Mouse (Mus musculus) limb, embryonic 14.5 days (tissue): ENCODE results near the gene Arid4b. TPM values are rescaled to one million over a fixed set of nuclear protein-coding genes. Genes with fewer than 3 reads are reported as not detected.

Experiments used
- ATAC-seq: fragments of 200-750 bp; cut with Nextera tagmentation; 2 replicates; pipeline ENCODE4 v1.8.0; 2017; ENCODE audit warnings: low read depth, moderate number of reproducible peaks, moderate TSS enrichment; ENCODE audit not compliant: low FRiP score
- DNase-seq: peaks from one replicate; pipeline ENCODE4 v3.0.0-alpha.2; 2015; ENCODE audit warnings: low spot score
- H3K27ac ChIP-seq: fragments of 300-500 bp; sonication (generic); replicated peaks from 2 replicates; pipeline ENCODE4 v1.5.1; 2014; ENCODE audit warnings: low read depth, mild to moderate bottlenecking, low read length, moderate library complexity, mixed read lengths
- H3K27me3 ChIP-seq: fragments of 300-500 bp; sonication (generic); 2 replicates; pipeline ENCODE4 v1.6.1; 2014; ENCODE audit warnings: low read length, mixed read lengths; ENCODE audit not compliant: control insufficient read depth, insufficient read depth
- H3K36me3 ChIP-seq: fragments of 300-500 bp; sonication (generic); 2 replicates; pipeline ENCODE4 v1.6.1; 2014; ENCODE audit warnings: mild to moderate bottlenecking, low read length, moderate library complexity, mixed read lengths; ENCODE audit not compliant: control insufficient read depth, insufficient read depth
- H3K4me1 ChIP-seq: fragments of 300-500 bp; sonication (generic); 2 replicates; pipeline ENCODE4 v1.6.1; 2014; ENCODE audit warnings: antibody characterized with exemption, low read length, mixed read lengths; ENCODE audit not compliant: control insufficient read depth, insufficient read depth
- H3K4me2 ChIP-seq: fragments of 300-500 bp; sonication (generic); replicated peaks from 2 replicates; pipeline ENCODE4 v1.6.1; 2014; ENCODE audit warnings: low read depth, mild to moderate bottlenecking, low read length, moderate library complexity; ENCODE audit not compliant: severe bottlenecking
- H3K4me3 ChIP-seq: fragments of 300-500 bp; sonication (generic); replicated peaks from 2 replicates; pipeline ENCODE4 v1.5.1; 2014; ENCODE audit warnings: low read length
- H3K9ac ChIP-seq: fragments of 300-500 bp; sonication (generic); 2 replicates; pipeline ENCODE4 v1.6.1; 2014; ENCODE audit warnings: mild to moderate bottlenecking, low read depth, low read length, moderate library complexity; ENCODE audit not compliant: severe bottlenecking
- H3K9me3 ChIP-seq: fragments of 300-500 bp; sonication (generic); 2 replicates; pipeline ENCODE4 v1.6.1; 2016; ENCODE audit warnings: low read length; ENCODE audit not compliant: control insufficient read depth
- POLR2A ChIP-seq: fragments of 200-500 bp; IDR thresholded peaks from 2 replicates; pipeline ENCODE4 v1.8.0; 2012; ENCODE audit warnings: inconsistent platforms, mild to moderate bottlenecking, moderate library complexity, borderline replicate concordance; ENCODE audit not compliant: insufficient read depth, insufficient read length; ENCODE audit errors: extremely low read depth
- WGBS: fragments of 180-500 bp; shearing (Covaris S2); extraction: QIAGEN DNeasy Blood & Tissue Kit; methylation state at CpG from one replicate; pipeline ENCODE4 v1.1.7; 2014; 5-methylcytosine and 5-hydroxymethylcytosine counted together
- polyA plus RNA-seq, 2 experiments: library from polyadenylated mRNA; depleted of rRNA in 1 of 2; stranded (reverse) in 1 of 2; unstranded in 1 of 2; fragments of >200 nt; fragmentation: Nextera tagmentation in 1 of 2; extraction: Ambion mirVana in 1 of 2; gene quantifications; 2 replicates each; pipeline versions ENCODE4 v1.2.1 to v1.2.3; 2012 to 2014

The Arid4b gene
- polyA plus RNA-seq, 2 experiments, result 25.9 to 68.8 TPM

DNA sequence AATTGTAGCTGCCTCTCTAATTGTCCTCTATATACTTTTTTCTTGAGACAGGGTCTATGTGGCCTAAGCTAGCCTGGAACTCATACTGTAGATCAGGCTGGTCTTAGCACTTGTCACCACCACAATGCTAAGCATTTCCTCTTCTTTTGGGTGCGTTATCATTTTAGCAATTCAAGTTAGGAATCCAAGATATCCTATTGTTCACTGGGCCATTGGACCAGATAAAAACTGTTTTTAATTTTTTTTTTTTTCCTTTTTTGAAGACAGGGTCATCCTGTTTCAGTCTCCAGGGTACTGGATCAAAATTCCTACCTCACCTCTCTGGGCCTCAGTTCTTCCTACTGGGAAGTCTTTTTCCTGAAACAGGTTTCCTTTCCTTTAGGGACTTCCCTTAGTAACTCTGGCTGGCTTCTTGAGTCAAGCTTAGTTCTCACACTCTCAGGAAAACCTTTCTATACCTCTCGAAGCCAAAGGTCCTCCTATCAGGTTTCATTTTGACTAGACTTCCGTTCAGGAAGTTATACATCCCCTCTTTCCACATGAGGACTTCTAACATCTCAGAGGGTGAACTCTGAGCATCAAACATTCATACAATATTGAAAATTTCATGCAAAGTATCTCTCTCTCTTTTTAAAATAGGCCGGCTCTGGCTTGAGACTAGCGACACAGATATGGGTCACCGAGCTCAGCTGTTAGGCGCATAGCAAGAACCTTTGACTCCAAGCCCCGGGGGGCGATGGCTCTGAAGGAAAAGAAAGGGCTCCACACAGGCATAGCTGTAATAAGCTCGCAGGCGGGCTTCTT is 621 bp upstream of the Arid4b start:
- Histone ChIP-seq H3K36me3 (peaks cover 5% of the 10 kb centered on the region; the same call in 1 of the 2 replicates), H3K27ac (peak overlapping the region; percentile 92), H3K9ac (peak overlapping the region; percentile 73), H3K4me2 (peak overlapping the region; percentile 69), H3K27me3 (no peaks in the 10 kb centered on the region), H3K4me1 (peaks cover 12% of the 10 kb centered on the region), H3K9me3 (no peaks in the 10 kb centered on the region), H3K4me3 (peak overlapping the region; percentile 99)
- WGBS, result 5% methylated on average over 11 of the region's 11 CpGs
- DNase-seq (no peak), ATAC-seq (no peak)
- TF ChIP-seq POLR2A, result no peak

DNA sequence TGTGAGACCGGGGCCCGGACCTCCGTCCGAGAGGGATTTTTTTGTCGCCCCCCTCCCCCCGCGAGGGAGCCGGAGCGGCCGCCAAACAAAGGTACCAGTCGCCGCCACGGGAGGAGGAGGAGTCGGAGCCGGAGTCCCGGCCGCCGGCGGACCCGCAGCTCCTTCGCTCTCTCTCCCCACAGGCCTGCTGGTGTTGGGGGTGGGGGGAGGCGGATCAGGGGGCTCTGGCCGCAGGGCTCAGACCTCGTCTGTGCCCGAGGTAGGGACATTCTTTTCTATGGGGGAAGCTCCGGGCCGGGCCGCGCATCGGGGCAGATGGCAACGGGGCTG is 875 bp downstream of the Arid4b start:
- Histone ChIP-seq H3K4me1 (peaks cover 15% of the 10 kb centered on the region), H3K9me3 (no peaks in the 10 kb centered on the region), H3K36me3 (peaks cover 8% of the 10 kb centered on the region; the same call in 1 of the 2 replicates), H3K27ac (peak overlapping the region; percentile 98), H3K27me3 (no peaks in the 10 kb centered on the region), H3K4me2 (peak overlapping the region; percentile 65), H3K4me3 (peak overlapping the region; percentile 99), H3K9ac (peak overlapping the region; percentile 98)
- 0% methylated on average over 20 of the region's 31 CpGs for WGBS
- ATAC-seq (peak; percentile 41), DNase-seq (no peak)
- TF ChIP-seq POLR2A, result no peak

DNA sequence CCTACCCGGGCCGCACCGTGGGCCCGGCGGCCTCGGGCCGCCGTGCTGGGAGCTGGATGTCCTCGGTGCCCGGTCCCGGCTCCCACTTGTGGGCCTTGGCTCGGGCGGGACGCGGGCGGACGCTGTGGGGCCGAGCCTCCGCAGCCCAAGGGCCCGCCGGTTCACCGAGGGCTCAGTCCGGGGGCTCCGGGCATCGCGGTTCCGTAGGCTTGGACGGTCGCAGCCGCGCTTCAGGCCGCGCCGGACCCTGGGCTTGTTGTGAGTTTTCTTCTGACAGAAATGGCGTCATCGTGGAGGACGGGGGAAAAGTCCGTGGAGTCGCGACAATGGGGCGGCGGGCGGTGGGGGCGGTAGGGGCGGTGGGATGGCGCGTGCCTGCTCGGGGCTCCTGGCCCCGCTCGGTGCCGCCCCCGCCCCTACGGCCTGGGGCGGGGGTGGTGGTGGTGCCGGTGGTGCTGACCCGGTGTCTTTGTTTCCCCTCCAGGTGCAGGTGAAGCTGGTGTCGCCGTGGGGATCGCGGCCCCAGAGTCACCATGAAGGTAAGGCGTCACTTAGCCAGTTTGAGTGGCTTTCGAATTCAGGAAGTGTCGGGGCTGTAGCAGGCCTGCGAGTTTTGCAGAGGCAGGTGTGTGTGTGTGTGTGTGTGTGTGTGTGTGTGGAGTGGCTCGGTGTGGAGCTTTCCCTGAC is 1.5 kb downstream of the Arid4b start:
- peak overlapping the region; percentile 98 for H3K9ac ChIP-seq
- no peaks in the 10 kb centered on the region for H3K27me3 ChIP-seq
- H3K27ac ChIP-seq, result peak overlapping the region; percentile 98
- H3K9me3 ChIP-seq, result no peaks in the 10 kb centered on the region
- peak overlapping the region; percentile 99 for H3K4me3 ChIP-seq
- 0% methylated on average over 45 of the region's 65 CpGs for WGBS
- ATAC-seq, result no peak
- DNase-seq, result no peak
- peak overlapping the region; percentile 65 for H3K4me2 ChIP-seq
- peaks cover 15% of the 10 kb centered on the region for H3K4me1 ChIP-seq
- H3K36me3 ChIP-seq, result peaks cover 7% of the 10 kb centered on the region; the same call in 1 of the 2 replicates
- TF ChIP-seq POLR2A, result no peak

DNA sequence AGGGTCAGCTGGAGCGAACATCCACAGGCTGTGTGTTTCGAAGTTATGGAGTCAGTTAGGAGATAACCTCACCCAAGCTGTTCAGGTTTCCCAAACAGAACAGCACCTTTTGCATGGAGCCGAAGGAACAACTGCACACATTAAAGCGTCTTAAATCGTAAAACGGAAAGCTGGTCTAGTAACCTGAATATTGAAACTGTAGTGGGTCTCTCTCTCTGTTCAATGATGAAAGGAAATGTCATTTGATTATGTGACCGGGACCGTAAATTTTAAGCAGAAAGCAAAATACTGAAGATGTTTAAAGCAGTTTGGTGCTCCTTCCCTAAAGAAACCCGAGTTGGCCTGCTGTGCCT is 2.0 kb downstream of the Arid4b start:
- WGBS, result 7% methylated on average over 9 of the region's 9 CpGs

DNA sequence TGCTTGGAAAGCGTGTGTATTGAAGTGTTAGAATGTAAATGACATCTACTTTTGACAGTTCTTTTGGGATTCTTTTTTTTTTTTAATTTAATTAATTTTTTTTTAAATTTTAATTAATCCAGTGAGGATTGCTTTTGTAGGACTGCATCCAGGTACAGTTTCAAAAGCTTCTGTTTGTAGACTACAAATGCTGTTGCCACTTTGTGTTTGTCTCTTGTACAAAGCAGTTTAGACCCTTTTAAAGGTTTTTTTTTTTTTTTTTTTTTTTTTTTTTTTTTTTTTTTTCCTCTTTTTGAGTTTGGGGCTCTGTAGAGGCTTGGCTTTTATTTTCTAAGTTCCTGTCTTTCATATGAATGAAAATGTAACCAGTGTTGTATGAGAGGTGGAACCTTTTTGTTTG is 2.7 kb downstream of the Arid4b start:
- Histone ChIP-seq H3K36me3 (peaks cover 7% of the 10 kb centered on the region; the same call in 1 of the 2 replicates), H3K4me2 (no peak overlapping the region), H3K4me3 (no peak overlapping the region), H3K9ac (no peak overlapping the region), H3K27ac (no peak overlapping the region), H3K9me3 (no peaks in the 10 kb centered on the region), H3K4me1 (peaks cover 15% of the 10 kb centered on the region), H3K27me3 (no peaks in the 10 kb centered on the region)
- no peak for TF ChIP-seq POLR2A
- ATAC-seq (no peak), DNase-seq (no peak)
- WGBS, result 84% methylated on average over 1 of the region's 1 CpGs

More for the DNA sequence above, 2.0 kb downstream of the Arid4b start:
- Histone ChIP-seq H3K9ac (peak overlapping the region; percentile 98), H3K27me3 (no peaks in the 10 kb centered on the region), H3K27ac (0 out of 2 replicates have a peak overlapping the region, but pooled peaks have one; percentile 98), H3K4me2 (peak overlapping the region; percentile 65), H3K4me3 (peak overlapping the region; percentile 99), H3K4me1 (peaks cover 15% of the 10 kb centered on the region), H3K9me3 (no peaks in the 10 kb centered on the region), H3K36me3 (peaks cover 7% of the 10 kb centered on the region; the same call in 1 of the 2 replicates)
- no peak for ATAC-seq
- DNase-seq, result no peak
- TF ChIP-seq POLR2A, result no peak
